Mouse (Mus musculus): ENCODE measurements around the gene N4bp1. TPM values are rescaled to one million over a fixed set of nuclear protein-coding genes. Genes with fewer than 3 reads are reported as not detected.

The N4bp1 gene
- polyA plus RNA-seq, 1 experiment: 11.0 TPM

DNA sequence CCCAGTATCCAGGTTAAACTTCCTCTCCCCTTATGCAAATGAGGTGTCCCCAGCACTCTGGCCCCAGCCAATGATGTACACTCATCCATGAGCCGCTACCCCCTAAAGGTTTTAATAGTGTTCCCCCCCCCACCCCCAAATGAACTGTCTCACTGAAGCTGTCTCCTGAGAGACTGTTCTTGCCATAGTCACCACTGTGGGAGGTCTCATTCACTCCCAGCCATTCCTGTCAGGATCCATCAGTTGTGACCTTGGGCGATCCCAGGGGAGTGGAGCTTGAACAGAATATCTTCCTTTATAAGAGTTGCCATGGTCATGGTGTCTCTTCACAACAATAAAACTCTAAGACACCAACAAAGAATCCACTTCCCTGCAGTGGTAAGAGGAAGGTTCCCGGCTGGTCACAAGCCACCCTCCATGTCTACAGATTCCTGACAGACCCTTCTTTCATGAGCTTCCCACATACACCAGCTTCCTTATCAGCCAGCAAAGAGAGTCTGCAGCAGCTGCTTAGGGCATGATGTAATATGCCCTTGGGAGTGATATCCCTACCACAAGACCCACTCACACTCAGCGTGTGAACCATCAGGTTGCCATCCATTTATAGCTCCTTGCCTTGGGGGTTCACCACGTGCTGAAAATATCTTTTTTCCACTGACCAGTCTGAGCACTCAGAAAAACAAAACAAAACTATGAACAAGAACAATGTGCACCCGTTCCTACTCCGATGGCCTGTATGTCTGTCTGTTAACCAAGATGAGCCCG is 50.4 kb downstream of the N4bp1 start:
- Histone ChIP-seq H3K4me3 (ENCODE audit: extremely low read depth, insufficient read depth, insufficient read length) (no peak overlapping the region), H3K27me3 (ENCODE audit: control insufficient read depth, insufficient read depth, low read length) (no peaks in the 10 kb centered on the region), H3K4me1 (ENCODE audit: control insufficient read depth, insufficient read depth, insufficient read length) (no peaks in the 10 kb centered on the region), H3K36me3 (ENCODE audit: control insufficient read depth, insufficient read depth, low read length) (no peaks in the 10 kb centered on the region), H3K27ac (ENCODE audit: insufficient read depth, low read length) (no peak overlapping the region)
- TF ChIP-seq POLR2A (IDR thresholded peaks at IDR 0.05; ENCODE audit: low read depth, low read length) (no peak), CTCF (IDR thresholded peaks at IDR 0.05; ENCODE audit: extremely low read depth, insufficient read depth, insufficient read length, insufficient replicate concordance) (no peak)
- WGBS: 68% methylated on average over 8 of the region's 8 CpGs
- DNase-seq (ENCODE audit: low read depth in 1 of 2, low spot score in 2 of 2): no peak

DNA sequence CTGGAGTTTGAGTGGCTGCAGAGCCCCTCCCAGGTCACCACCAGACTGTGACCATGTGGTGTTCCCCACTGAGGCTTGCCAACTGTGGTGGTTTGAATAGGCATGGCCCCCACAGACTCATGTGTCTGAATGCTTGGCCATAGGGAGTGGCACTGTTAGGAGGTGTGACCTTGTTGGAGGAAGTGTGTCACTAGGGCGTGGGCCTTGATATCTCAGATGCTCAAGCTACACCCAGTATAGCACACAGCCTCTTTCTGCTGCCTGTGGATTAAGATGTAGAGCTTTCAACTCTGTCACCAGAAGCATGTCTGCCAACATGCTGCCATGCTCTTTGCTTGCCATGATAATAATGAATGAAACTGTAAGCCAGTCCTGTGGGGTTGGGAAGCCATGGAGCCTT is 51.1 kb downstream of the N4bp1 start:
- 100% methylated on average over 1 of the region's 1 CpGs for WGBS
- H3K36me3 ChIP-seq (ENCODE audit: control insufficient read depth, insufficient read depth, low read length): no peaks in the 10 kb centered on the region
- TF ChIP-seq CTCF (IDR thresholded peaks at IDR 0.05; ENCODE audit: extremely low read depth, insufficient read depth, insufficient read length, insufficient replicate concordance): no peak
- DNase-seq (ENCODE audit: low read depth in 1 of 2, low spot score in 2 of 2): no peak
- no peaks in the 10 kb centered on the region for H3K4me1 ChIP-seq (ENCODE audit: control insufficient read depth, insufficient read depth, insufficient read length)
- H3K4me3 ChIP-seq (ENCODE audit: extremely low read depth, insufficient read depth, insufficient read length): no peak overlapping the region
- H3K27me3 ChIP-seq (ENCODE audit: control insufficient read depth, insufficient read depth, low read length): no peaks in the 10 kb centered on the region
- H3K27ac ChIP-seq (ENCODE audit: insufficient read depth, low read length): no peak overlapping the region

DNA sequence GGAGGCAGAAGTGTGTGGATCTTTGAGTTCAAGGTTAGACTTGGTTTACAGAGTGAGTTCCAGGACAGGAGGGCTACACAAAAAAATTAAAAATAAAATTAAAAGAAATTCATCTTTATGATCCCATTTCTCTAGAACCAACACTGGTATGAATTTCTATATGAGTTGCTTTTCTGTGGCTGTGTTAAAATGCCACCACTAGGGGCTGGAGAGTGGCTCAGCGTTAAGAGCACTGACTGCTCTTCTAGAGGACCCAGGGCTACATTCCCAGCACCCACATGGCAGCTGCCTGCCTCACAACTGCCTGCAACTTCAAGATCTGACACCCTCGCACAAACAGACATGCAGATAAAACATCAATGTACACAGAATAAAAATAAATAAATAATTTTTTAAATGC is 56.1 kb downstream of the N4bp1 start:
- DNase-seq (ENCODE audit: low read depth in 1 of 2, low spot score in 2 of 2): no peak
- TF ChIP-seq POLR2A (IDR thresholded peaks at IDR 0.05; ENCODE audit: low read depth, low read length) (no peak), CTCF (IDR thresholded peaks at IDR 0.05; ENCODE audit: extremely low read depth, insufficient read depth, insufficient read length, insufficient replicate concordance) (no peak)
- 70% methylated on average over 2 of the region's 2 CpGs for WGBS
- no peaks in the 10 kb centered on the region for H3K27me3 ChIP-seq (ENCODE audit: control insufficient read depth, insufficient read depth, low read length)
- no peaks in the 10 kb centered on the region for H3K4me1 ChIP-seq (ENCODE audit: control insufficient read depth, insufficient read depth, insufficient read length)
- no peaks in the 10 kb centered on the region for H3K36me3 ChIP-seq (ENCODE audit: control insufficient read depth, insufficient read depth, low read length)
- H3K27ac ChIP-seq (ENCODE audit: insufficient read depth, low read length): no peak overlapping the region
- no peak overlapping the region for H3K4me3 ChIP-seq (ENCODE audit: extremely low read depth, insufficient read depth, insufficient read length)

DNA sequence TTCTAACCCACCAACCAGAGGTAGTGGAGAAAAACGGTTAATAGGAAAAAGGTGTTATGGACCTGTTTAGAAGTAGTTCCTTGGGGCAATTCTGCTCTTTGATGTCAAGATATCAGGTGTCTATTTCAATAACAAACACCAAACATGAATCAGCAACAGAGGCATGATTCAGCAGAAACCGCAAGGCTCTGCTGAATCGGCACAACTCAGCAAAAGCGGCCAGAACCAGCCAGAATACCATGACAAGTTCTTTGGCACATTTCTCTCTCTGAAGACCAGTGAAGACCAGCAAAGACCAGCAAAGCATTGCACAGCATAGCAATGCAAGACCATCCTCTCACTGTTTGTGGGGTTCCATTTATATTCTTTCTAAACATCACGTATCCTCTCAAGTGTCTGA is 57.9 kb downstream of the N4bp1 start:
- Histone ChIP-seq H3K27me3 (ENCODE audit: control insufficient read depth, insufficient read depth, low read length) (no peaks in the 10 kb centered on the region), H3K36me3 (ENCODE audit: control insufficient read depth, insufficient read depth, low read length) (no peaks in the 10 kb centered on the region), H3K27ac (ENCODE audit: insufficient read depth, low read length) (no peak overlapping the region), H3K4me1 (ENCODE audit: control insufficient read depth, insufficient read depth, insufficient read length) (no peaks in the 10 kb centered on the region), H3K4me3 (ENCODE audit: extremely low read depth, insufficient read depth, insufficient read length) (no peak overlapping the region)
- no peak for DNase-seq (ENCODE audit: low read depth in 1 of 2, low spot score in 2 of 2)
- TF ChIP-seq POLR2A (IDR thresholded peaks at IDR 0.05; ENCODE audit: low read depth, low read length) (no peak), CTCF (IDR thresholded peaks at IDR 0.05; ENCODE audit: extremely low read depth, insufficient read depth, insufficient read length, insufficient replicate concordance) (no peak)
- WGBS: 90% methylated on average over 5 of the region's 5 CpGs

DNA sequence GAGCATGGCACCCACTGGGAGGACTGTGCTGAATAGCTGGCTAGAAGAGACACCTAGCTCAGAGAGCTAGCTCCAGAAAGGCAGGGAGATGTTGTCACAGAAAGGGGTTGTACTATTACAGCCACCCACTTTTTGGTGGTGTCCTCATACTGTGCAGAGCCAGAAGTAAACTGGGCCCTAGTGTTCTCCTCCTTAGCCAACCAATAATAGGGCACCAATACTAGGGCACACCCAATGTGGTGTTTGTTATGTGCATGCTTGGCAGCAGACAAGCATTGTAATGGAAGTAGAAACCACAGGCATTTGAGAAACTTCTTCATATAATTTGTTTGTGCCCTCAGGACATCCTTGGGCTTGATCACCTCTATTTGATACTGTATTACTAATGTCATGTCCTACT is 58.5 kb downstream of the N4bp1 start:
- no peaks in the 10 kb centered on the region for H3K27me3 ChIP-seq (ENCODE audit: control insufficient read depth, insufficient read depth, low read length)
- H3K36me3 ChIP-seq (ENCODE audit: control insufficient read depth, insufficient read depth, low read length): no peaks in the 10 kb centered on the region
- H3K4me1 ChIP-seq (ENCODE audit: control insufficient read depth, insufficient read depth, insufficient read length): no peaks in the 10 kb centered on the region
- H3K4me3 ChIP-seq (ENCODE audit: extremely low read depth, insufficient read depth, insufficient read length): no peak overlapping the region
- no peak overlapping the region for H3K27ac ChIP-seq (ENCODE audit: insufficient read depth, low read length)
- TF ChIP-seq CTCF (IDR thresholded peaks at IDR 0.05; ENCODE audit: extremely low read depth, insufficient read depth, insufficient read length, insufficient replicate concordance) (no peak), POLR2A (IDR thresholded peaks at IDR 0.05; ENCODE audit: low read depth, low read length) (no peak)
- no peak for DNase-seq (ENCODE audit: low read depth in 1 of 2, low spot score in 2 of 2)

DNA sequence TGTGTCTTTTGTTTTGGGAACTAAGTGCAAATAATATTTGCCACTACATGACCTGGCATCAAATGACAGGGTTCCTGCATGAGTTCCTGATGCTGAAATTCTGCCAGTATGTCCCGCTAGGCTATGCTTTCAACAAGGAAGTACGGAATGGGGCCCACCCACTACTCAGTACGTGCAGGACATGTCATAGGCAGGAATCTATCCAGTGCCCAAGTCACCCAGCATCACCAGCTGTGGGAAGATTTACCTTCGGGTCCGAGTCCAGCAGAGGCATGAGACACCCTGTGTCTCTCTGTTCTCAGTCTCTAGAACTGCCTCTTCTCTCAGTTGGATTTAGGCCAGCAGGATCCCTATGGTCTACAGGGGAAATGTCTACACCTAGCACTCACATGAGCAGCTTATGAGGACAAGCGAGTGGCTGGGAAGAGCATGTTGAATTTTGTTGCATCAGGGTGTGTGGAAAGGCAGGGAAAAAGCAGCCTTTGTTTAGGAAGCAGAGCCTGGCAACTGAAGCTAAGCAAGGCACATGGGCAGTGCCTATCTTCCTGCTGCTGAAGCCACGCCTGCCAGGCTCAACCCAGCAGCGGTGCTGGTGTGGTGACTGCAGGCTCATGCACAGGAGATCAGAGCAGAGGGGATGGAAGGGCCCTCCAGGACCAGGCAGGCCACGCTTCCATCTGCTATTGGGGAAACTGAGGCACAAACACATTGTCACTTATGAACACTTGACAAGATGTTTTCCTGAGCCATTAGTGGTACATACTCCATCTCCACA is 59.2 kb downstream of the N4bp1 start:
- DNase-seq (ENCODE audit: low read depth in 1 of 2, low spot score in 2 of 2): no peak
- no peak overlapping the region for H3K4me3 ChIP-seq (ENCODE audit: extremely low read depth, insufficient read depth, insufficient read length)
- TF ChIP-seq POLR2A (IDR thresholded peaks at IDR 0.05; ENCODE audit: low read depth, low read length): no peak
- no peak for TF ChIP-seq CTCF (IDR thresholded peaks at IDR 0.05; ENCODE audit: extremely low read depth, insufficient read depth, insufficient read length, insufficient replicate concordance)
- no peaks in the 10 kb centered on the region for H3K27me3 ChIP-seq (ENCODE audit: control insufficient read depth, insufficient read depth, low read length)
- 83% methylated on average over 9 of the region's 9 CpGs for WGBS
- H3K4me1 ChIP-seq (ENCODE audit: control insufficient read depth, insufficient read depth, insufficient read length): no peaks in the 10 kb centered on the region
- H3K27ac ChIP-seq (ENCODE audit: insufficient read depth, low read length): no peak overlapping the region
- no peaks in the 10 kb centered on the region for H3K36me3 ChIP-seq (ENCODE audit: control insufficient read depth, insufficient read depth, low read length)

DNA sequence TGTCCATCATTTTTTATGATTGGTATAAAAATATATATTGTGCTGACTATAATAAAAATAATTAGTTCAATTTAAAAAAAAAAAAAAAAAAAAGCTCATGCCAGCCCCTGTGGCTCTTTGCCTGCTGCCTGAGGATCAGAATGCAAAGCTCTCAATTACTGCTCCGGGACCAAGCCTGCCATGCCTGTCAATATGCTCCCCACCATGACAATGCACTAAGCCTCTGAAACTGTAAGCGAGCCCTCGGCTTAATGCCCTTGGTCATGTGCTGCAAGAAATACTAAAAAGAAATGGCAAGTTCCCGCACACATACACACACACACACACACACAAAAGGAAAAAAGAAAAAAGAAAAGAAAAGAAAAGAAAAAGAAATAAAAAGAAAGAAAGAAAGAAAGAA is 60.3 kb downstream of the N4bp1 start:
- no peak for DNase-seq (ENCODE audit: low read depth in 1 of 2, low spot score in 2 of 2)
- H3K4me3 ChIP-seq (ENCODE audit: extremely low read depth, insufficient read depth, insufficient read length): no peak overlapping the region
- H3K4me1 ChIP-seq (ENCODE audit: control insufficient read depth, insufficient read depth, insufficient read length): no peaks in the 10 kb centered on the region
- H3K27me3 ChIP-seq (ENCODE audit: control insufficient read depth, insufficient read depth, low read length): no peaks in the 10 kb centered on the region
- TF ChIP-seq CTCF (IDR thresholded peaks at IDR 0.05; ENCODE audit: extremely low read depth, insufficient read depth, insufficient read length, insufficient replicate concordance): no peak
- no peak for TF ChIP-seq POLR2A (IDR thresholded peaks at IDR 0.05; ENCODE audit: low read depth, low read length)
- WGBS: 88% methylated on average over 4 of the region's 4 CpGs
- no peak overlapping the region for H3K27ac ChIP-seq (ENCODE audit: insufficient read depth, low read length)
- H3K36me3 ChIP-seq (ENCODE audit: control insufficient read depth, insufficient read depth, low read length): no peaks in the 10 kb centered on the region

Data from spleen, adult 2 months (tissue).